Mouse (Mus musculus): Measurements from ENCODE around the gene Dnttip2.

Gene Dnttip2

DNA sequence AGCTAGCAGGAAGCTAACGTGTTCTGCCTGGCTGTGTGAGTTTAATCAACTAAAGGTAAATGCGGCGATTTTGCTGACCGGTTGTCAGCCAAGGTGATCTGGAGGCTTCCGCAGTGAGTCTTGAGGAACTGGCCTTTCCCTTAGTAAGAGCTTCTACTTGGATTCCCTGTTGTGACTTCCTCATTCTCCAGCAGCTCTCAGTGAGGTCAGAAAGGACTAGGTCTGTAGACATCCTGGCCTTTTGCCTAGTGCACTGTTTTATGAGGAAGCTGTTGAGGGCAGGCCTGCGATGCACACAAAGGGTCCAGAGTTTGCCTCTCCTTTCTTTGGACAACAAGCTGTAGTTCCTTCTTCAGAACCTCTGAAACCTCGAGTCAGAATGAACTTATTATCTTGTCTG lies 16.5 kb downstream of the Dnttip2 start:
- no peak for DNase-seq

DNA sequence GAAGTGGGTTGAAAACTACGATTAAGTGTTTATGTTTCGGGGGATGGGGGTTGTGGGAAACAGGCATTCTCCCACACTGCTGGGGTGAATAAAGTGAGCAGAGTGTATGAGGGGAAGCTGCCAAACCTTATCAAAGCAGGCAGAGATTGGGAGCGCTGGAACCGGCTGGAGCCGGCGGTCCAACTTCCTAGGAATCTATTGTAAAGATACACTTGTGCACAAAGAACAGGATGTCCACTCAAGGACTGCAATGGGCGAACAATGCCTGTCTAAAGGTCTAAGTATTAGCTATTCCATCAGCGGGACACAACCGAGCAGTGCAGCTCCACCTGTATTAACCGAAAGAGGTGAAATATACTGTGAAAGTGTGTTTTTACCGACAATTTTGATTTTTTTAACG lies 17.6 kb downstream of the Dnttip2 start:
- DNase-seq = no peak

DNA sequence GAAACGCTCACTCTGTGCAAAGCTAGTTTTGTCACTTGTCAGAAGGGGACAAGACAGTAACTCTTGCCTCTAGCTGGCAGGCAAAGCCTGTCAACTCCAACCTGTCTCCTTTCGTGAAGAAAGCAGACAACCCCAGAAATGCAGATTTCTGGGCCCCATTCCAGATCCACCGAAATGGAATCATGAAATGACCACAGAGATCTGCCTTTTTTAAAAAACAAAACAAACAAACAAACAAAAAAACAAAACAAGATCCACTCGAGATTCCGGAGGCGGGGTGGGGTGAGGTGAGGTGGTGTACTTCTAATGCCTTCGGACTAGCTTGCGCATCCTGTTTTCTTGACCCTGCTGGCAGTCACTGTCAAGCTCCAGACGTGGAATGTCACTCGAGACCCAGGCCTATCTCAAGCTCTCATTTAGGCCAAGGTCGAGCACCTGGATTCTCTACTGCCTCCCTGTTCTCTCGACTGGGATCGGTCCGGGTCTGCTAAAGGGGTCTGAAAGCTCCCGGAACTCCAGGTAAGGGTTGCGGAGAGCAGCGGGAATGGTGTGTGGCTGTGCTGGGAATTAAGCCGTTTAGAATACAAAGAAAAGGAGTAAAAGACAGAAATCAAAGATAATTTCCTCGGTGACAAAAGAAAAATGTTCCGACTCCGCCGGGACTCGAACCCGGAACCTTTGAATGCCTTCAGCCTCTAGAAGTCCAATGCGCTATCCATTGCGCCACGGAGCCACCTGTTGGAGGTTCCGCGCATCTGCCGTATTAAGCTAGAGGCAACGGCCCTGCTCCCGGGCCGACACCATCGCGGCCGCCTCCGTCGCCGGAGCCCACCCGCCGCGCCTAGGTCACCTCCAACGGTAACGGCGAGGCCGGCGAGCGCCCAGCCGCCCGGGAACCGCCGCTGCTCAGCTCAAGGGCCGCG lies 18.4 kb downstream of the Dnttip2 start:
- peak; percentile 92 for DNase-seq

DNA sequence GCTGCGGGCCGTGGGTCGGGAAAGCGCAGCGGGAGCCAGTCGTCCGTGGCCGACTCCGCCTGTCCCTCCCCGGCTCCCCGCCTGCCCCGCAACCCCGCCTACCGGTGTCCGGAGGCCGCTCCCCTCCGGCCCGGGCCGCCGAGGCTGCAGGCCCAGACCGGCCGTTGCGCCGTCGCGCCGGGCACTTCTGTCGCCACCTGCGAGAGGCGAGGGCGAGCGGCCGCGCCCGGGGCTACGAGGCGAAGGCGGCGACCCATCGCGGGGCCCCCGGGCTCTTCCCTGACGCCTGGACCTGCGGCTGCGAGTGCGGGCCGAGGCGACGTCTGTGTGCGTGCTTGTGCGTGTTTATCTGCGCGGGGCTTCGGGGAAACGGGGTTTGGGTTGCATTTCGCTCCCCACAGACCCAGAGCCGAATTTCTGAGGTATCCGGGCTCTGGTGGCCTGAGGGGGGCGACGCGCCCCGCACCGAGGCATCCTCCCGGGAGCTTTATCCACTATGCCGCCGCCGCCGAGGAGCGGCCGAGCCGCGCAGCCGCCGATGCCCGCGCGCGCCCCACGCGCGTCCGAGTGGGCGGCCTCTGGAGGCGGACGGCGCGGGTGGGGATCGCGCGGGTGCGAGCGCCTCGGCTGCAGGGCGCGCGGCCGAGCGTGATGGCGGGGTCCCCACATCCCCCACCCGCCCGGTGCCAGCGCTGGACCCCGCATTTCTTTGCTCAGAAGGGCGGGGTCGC lies 19.2 kb downstream of the Dnttip2 start:
- peak; percentile 88 for DNase-seq

DNA sequence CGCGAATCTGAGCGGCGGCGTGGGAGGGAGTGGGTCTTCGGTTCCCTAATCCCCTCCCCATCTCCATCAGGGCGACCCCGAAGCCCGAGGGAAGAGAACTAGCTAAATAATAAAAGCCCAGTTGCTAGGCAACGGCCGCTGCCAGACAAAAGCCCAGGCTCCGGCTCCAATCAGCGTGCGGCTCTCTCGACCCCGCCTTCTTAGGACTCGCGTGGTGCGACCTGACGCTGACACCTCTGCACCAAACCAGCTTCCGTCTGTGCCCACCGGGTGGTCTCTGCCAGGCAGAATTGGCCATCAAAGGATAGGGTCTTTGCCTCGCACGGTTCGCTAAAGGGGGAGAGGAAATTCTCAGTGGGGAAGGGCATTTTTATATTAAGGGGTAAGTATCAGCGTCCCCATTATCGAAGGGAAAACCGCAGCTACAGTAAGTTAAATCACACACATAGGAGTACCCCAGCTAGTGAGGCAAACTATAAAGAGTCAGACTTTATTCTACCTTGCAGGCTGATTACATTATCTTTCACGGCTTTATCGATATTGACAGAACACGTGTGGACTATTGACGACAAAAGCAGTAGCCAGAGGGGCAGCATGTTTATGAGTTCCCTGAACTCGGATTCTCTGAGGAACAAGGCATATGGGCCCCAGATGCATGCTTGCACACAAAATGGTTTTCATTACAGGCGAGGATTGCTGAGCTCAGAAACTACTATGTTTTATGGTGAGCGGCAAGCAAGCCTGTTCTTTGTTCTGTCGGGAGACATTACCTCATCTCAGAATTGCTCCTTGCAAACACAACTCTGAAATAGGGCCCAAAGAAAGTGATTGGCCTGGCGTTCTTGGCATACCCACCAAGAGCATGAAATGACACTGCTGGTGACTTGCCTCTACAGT lies 20.0 kb downstream of the Dnttip2 start, which contains the start of gene Bcar3:
Bcar3 (plus strand) TSS at position 183 of the 897 bp plus-strand sequence.
- DNase-seq = peak; percentile 99

DNA sequence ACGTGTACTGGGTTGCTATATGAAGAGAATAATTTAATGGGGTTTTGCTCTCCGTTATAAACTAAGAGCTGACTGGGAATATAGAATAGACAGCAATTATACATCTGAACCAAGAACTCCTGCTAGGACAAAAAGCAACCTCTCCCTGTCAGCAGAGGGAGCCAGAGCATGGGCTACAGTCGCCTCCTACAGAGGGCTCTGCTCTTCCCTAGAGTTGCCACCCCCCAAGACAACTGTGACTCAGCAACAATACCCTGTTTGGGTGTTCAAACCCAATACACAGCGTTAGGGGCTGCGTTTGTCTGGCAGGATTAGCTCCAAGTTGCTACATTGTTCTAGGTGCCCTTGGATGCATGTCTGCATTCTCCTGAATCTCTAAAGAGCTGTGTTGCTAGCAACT lies 21.3 kb downstream of the Dnttip2 start:
- DNase-seq = peak; percentile 85

DNA sequence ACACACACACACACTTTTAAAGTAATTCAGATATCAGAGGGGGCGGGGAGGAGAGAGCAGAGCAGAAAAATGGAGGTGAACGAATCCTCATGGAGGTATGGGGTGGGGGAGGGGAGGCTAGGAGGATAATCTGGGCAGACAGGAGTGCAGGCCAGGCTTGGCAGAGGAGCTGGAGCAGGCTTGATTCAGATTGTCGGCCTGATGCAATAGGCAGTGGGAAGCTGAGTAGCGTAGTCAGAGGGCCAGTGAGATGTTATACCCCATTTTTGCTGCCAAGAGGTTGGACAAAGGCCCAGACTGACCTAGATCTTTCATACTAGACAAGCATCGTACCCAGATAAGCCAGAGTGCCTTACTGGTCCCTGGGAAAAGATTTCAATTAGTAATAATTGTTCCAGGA lies 22.8 kb downstream of the Dnttip2 start:
- DNase-seq = no peak

DNA sequence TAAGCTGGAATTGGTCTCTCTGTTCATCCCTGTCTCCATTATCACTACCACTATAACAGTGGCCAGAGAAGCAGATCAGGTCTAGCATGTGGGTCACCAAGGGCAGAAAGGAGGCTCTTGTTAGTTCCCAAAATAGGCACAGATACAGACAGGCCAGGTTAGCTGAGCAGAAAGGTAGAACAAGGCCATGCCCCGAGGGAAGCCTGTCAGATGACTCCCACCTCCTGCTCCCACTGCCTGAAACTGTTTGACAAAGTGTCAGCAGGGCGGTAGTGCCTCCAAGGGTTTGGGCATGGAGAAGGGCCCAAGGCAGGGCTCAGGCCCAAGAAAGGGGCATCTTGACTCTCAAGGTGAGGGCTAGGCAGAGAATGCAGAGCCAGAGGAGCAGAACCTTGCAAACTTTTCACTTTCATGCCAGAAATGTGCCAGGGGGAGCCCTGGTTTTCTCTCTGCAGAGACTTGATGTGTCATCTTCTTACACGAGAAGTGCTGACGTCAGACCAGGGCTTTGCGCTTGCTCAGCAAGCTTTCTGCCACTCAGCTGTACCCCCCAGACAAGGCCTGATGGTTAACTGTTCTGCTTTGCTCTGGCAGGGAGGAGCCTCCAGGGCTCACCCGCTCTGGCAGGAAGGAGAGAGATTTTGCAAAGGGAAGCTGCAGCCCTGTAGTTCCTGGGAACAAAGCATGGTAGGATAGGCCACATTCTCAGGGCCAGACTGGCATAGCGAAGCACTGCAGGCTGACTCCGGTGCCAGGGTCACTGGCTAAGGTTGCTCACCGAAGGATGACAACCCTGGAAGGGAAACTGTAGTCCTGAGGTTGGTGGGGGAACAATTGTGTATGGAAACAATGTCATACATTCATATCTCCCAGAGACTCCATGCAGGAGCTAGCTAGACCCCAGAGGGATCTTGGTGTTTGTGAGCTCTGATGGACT lies 27.1 kb downstream of the Dnttip2 start:
- no peak for DNase-seq

DNA sequence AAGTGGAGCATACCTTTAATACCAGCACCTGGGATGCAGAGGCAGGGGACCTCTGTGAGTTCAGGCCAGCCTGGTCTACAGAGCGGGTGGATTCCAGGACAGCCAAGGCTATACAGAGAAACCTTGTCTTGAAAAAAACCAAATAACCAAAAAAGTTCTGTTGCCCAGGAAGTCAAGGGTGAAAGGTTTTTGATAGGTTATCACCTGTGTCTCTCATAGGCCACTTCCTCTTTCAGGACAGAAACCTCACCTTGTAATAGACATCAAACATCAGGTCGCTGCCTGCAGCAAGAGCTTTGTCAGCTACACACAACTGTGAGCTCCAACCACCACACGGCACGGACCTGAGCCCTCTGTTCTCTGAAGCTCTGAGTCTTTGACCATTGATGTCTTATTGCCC lies 30.4 kb downstream of the Dnttip2 start:
- DNase-seq = no peak

DNA sequence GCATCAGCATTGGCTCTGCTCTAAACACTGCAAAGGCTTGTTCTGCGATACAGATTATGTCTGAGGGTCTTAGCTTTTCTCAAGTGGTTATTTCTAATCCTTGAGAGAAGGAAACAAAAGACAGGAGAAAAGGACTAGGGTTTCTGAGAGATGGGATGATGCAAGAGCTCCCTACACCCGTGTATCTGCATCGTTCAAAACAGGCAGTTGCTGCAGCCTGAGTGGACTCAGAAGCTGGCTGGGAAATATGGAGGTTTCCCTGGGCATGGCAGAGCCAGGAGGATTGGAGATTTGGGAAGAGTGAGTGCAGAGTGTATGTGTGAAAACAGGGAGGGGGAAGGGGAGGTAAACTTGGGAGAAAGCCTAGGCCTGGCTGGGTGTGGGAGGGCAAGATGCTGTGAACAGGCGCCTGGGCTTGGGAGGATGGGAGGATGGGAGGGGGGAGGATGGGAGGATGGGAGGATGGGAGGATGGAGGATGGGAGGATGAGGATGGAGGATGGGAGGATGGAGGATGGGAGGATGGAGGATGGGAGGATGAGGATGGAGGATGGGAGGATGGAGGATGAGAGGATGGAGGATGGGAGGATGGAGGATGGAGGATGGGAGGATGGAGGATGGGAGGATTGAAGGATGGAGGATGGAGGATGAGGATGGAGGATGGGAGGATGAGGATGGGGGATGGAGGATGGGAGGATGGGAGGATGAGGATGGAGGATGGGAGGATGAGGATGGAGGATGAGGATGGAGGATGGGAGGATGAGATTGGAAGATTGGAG lies 33.9 kb downstream of the Dnttip2 start:
- DNase-seq = no peak

DNA sequence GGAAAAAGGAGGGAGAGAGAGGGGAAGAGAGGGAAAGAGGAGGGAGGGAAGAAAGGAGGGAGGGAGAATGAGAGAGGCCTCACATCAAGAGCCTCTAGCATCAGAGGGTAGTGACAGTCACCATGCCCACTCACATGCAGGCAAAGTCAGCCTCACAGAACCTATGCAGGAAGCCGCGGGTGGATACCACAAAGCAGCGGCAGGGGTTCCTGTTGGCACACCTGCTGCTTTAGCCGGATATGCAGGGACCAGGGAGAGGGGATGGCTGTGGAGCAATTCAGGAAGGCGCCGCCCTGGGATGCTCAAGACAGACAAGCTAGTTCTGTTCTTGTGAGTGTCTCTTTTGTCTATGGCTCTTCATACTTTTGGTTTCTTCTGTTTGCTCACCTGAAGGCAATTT lies 34.8 kb downstream of the Dnttip2 start:
- DNase-seq = no peak

DNA sequence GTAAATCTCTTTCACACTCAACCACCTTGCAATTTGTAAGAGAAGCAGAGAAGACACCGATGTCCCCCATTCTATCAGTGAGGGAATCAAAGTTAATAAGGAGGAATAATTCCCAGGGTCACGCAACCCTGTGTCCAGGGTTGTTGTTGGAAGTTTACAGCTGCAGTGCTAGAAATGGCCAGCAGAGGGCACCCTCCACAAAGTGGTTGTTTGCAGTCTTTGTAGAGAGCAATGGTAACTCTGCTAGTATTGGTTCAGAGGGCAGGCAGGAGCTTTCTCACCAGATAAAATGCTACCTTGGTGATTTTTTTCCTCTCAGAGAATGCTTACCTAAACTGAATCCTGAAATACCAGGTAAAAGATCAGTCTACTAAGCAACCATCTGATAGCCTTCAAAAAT lies 37.9 kb downstream of the Dnttip2 start:
- DNase-seq = peak; percentile 85

DNA sequence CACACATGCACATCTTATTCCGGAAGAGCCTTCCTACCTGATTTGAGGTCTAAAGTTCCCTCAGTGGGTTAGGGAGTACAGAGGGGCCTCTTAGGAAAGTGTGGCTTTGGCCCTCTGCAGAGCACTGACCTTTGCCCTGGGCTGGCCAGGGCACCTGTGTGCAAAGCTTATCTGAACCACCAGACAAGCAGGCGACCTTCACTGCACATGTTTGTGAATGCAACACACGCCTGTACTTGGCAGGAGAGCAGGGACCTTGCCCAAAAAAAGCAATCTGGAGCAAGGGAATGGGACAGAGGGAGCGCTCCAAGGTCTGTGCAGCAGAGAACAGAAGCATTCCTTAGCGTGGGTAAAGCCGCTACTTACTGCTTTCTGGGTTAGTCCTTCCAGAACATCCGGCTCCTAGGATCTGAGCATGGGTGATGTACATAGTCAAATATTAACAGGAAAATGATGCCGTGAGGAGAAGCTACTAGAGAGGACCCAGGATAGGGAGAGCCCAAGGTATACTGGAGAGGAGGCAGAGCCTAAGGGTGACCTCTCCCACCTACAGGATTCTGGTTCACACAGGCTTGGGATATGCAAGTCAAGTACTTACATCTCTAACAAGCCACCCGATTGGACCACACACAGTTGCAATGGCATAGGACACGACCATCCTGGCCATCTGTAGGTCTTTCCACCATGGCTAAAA lies 38.9 kb downstream of the Dnttip2 start:
- no peak for DNase-seq

DNA sequence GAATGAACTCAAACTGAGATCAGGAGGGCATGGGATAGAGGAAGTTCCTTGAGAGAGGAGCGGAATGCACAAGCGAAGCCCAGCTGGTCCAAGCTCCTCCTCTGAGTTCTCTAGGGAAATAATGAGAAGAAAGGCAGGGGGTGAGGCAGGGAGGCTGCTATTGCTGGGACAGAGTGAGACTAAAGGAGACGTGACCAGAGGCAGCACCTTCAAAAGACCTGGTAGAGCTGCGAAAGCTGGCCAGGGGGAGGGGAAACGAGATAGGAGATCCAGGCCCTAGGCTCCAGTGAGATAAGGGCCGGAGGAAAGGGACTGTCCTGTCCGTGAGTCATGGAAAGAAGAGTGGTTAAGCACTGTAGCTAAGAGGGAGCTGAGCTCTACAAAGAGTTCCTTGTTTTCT lies 39.7 kb downstream of the Dnttip2 start:
- DNase-seq = no peak

DNA sequence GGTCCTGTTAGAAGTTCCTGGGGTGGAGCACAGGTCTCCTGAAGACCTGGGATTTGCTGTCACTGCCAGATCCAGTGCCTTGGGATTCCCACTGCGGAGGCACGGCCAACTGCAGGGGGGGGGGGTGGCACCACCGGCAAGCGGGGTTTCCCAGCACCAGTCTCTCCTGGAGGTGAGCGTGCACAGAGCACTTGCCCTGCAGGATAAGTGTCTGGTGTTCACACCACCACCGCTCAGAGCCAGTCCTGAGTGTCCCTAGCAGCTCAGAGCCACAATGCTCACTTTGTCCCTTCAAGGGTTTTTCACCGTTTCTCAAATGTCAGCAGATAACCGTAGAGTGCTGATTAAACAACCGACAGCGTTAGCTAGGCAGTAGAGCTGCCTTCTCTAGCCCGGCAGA lies 42.4 kb downstream of the Dnttip2 start:
- DNase-seq = peak; percentile 38

DNA sequence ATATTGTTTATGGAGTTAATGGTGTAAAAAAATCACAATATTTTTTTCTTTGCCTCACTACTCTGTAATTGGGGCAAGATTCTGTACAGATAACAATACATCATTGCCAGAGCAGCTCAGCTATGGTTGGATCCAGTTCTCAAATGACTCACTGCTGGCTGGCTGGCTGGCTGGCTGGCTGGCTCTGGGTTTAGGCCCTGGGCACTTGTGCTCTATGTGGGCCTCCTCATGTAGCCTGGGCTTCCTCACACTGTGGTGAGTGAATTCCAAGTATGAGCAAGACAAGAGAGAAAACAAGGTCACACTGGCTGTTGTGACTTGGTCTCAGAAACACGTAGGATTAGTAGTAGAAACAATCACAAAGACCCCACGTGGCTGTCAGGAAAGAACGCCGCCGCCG lies 43.2 kb downstream of the Dnttip2 start:
- DNase-seq = no peak

DNA sequence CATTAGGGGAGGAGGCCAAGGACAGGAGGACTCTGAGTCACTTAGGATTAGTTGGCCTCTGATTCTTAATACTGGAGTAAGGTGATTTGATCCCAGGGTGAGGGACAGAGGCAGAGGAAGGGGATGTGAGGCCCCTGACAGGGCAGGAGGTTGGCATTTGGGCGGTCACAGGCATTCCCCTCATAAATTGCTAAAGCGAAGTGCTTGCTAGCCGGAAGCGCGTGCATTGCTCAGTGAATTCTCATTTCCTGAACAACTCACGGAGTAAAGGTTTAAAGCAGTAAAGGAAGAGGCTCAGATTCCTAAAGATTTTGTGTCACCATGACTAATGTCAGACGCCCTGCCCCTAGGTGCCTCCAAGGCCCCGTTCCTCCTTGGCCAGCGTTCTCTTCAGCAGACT lies 48.0 kb downstream of the Dnttip2 start:
- peak; percentile 22 for DNase-seq

DNA sequence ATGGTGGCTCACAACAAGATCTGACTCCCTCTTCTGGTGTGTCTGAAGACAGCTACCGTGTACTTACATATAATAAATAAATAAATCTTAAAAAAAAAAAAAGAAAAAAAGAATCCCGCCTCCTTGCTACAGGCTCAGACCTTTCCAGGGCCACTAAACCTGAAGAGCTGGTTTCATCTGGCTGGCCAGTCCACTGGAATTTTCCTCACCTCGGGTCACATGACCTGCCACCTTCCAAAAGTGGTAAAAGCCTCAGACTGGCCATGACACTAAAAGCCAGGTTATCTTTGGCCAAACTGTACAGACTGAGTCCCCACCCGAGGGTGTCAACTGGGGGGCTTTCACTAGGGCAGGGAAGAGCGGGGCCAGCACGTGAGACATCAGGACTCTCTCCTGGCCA lies 49.7 kb downstream of the Dnttip2 start:
- no peak for DNase-seq

DNA sequence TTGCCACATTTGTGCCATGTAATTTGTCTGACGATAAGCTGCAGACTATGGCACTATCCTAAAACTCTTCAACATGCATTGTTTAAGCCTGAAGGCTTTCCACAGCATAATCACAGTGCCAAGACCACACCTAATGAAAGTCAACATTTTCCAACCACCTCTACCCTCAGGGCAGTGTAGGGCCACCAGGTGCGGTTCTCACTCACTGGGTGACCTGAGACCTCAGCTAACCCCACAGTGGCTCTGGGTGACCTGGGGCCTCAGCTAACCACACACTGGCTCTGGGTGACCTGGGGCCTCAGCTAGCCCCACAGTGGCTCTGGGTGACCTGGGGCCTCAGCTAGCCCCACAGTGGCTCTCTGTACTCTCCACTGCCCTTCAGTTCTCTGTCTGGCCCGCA lies 50.3 kb downstream of the Dnttip2 start:
- DNase-seq = no peak

DNA sequence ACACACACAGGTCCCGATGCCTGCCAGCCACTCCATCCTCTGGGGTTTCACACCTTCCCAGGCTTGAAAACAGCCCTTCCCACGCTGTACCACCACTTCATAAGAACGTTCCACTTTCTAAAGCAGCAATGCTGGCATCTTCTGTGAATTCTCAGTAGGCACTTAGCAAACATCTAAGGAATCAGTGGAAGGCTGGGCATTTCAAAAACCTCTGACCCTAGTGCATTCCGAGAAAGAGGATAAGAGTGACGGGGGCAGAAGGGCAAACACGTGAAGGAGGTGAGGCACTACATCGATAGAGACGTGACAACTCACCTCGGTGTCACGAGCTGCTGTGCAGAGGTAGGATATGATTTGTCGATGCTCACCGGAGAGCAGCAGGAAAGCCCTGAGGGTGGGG lies 56.3 kb downstream of the Dnttip2 start:
- no peak for DNase-seq
